Mouse (Mus musculus) kidney, adult 11 months (tissue): ENCODE data around the gene Plcd1.

Experiments
- DNase-seq: peaks from one replicate; pipeline ENCODE4 v3.0.0; 2022

Plcd1 gene

GRCm38 (mm10) chr9:119052154-119052944, 41.0 kb downstream of the Plcd1 start, which contains the start of gene Vill:
Vill (plus strand) TSS chr9:119052778.
- peak; percentile 69 for DNase-seq

- DNase-seq: no peak
These were observed 42.1 kb downstream of the Plcd1 start for GRCm38 (mm10) chr9:119051158-119051557.

GRCm38 (mm10) chr9:119048182-119048903, 45.0 kb downstream of the Plcd1 start:
- no peak for DNase-seq

- DNase-seq: no peak
These were observed 53.1 kb downstream of the Plcd1 start for GRCm38 (mm10) chr9:119040101-119040775.

- no peak for DNase-seq
These were observed 54.7 kb downstream of the Plcd1 start for GRCm38 (mm10) chr9:119038574-119038973.

- no peak for DNase-seq
These were observed 56.1 kb downstream of the Plcd1 start for GRCm38 (mm10) chr9:119037076-119037730.

GRCm38 (mm10) chr9:119035836-119036235, 57.5 kb downstream of the Plcd1 start:
- DNase-seq: peak; percentile 42

- DNase-seq: no peak
These were observed 58.3 kb downstream of the Plcd1 start for GRCm38 (mm10) chr9:119034676-119035665.

GRCm38 (mm10) chr9:119034069-119034468, 59.2 kb downstream of the Plcd1 start:
- DNase-seq: no peak

GRCm38 (mm10) chr9:119033111-119033921, 60.0 kb downstream of the Plcd1 start:
- DNase-seq: no peak

GRCm38 (mm10) chr9:119032538-119032937, 60.8 kb downstream of the Plcd1 start:
- no peak for DNase-seq

GRCm38 (mm10) chr9:119031772-119032171, 61.5 kb downstream of the Plcd1 start:
- DNase-seq: peak; percentile 43

GRCm38 (mm10) chr9:119031038-119031437, 62.3 kb downstream of the Plcd1 start:
- no peak for DNase-seq

- DNase-seq: peak; percentile 81
These were observed 63.7 kb downstream of the Plcd1 start for GRCm38 (mm10) chr9:119029568-119029967.

GRCm38 (mm10) chr9:119028226-119029195, 64.8 kb downstream of the Plcd1 start:
- DNase-seq: no peak

GRCm38 (mm10) chr9:119027337-119027736, 66.0 kb downstream of the Plcd1 start:
- DNase-seq: no peak

GRCm38 (mm10) chr9:119025832-119026331, 67.4 kb downstream of the Plcd1 start:
- DNase-seq: peak; percentile 74

- peak; percentile 67 for DNase-seq
These were observed 68.0 kb downstream of the Plcd1 start for GRCm38 (mm10) chr9:119025263-119025662.

- peak; percentile 49 for DNase-seq
These were observed 71.6 kb downstream of the Plcd1 start for GRCm38 (mm10) chr9:119021731-119022130.
